Mouse (Mus musculus): ENCODE measurements around the gene Rgma. TPM values are rescaled to one million over a fixed set of nuclear protein-coding genes. Genes with fewer than 3 reads are reported as not detected.

Rgma gene
- polyA plus RNA-seq, 1 experiment from 2014 or later: 15.9 TPM

GRCm38 (mm10) chr7:73394013-73394409 is 18.7 kb downstream of the Rgma start:
- H3K36me3 ChIP-seq (replicated peaks; ENCODE audit: control insufficient read depth, insufficient read depth, low read depth, low read length): no peaks in the 10 kb centered on the region
- peak overlapping the region; percentile 53 for H3K4me2 ChIP-seq (ENCODE audit: low read depth, low read length)
- DNase-seq (ENCODE audit: low spot score) (no peak), ATAC-seq (replicated peaks; ENCODE audit: insufficient number of reproducible peaks, low FRiP score, low TSS enrichment, low read depth) (no peak)
- WGBS: 36% methylated on average over 4 of the region's 4 CpGs
- peak overlapping the region; percentile 45 for H3K9ac ChIP-seq (replicated peaks; ENCODE audit: low read length)
- H3K4me3 ChIP-seq (ENCODE audit: low read depth, low read length): peak overlapping the region; percentile 76
- no peaks in the 10 kb centered on the region for H3K27me3 ChIP-seq (ENCODE audit: control insufficient read depth, insufficient read depth, low read length)
- no peak overlapping the region for H3K27ac ChIP-seq (replicated peaks; ENCODE audit: low read depth, low read length)
- H3K9me3 ChIP-seq (replicated peaks; ENCODE audit: control insufficient read depth, low read length): no peaks in the 10 kb centered on the region
- H3K4me1 ChIP-seq (ENCODE audit: control insufficient read depth, insufficient read depth, low read length): peaks cover 17% of the 10 kb centered on the region

GRCm38 (mm10) chr7:73398319-73398718 is 23.0 kb downstream of the Rgma start:
- Histone ChIP-seq H3K4me1 (ENCODE audit: control insufficient read depth, insufficient read depth, low read length) (peaks cover 13% of the 10 kb centered on the region), H3K4me3 (ENCODE audit: low read depth, low read length) (0 out of 2 replicates have a peak overlapping the region, but pooled peaks have one; percentile 3), H3K9me3 (replicated peaks; ENCODE audit: control insufficient read depth, low read length) (no peaks in the 10 kb centered on the region), H3K36me3 (replicated peaks; ENCODE audit: control insufficient read depth, insufficient read depth, low read depth, low read length) (no peaks in the 10 kb centered on the region), H3K9ac (replicated peaks; ENCODE audit: low read length) (peak overlapping the region; percentile 7; the same call in 1 of the 2 replicates), H3K4me2 (ENCODE audit: low read depth, low read length) (peak overlapping the region; percentile 14), H3K27ac (replicated peaks; ENCODE audit: low read depth, low read length) (no peak overlapping the region), H3K27me3 (ENCODE audit: control insufficient read depth, insufficient read depth, low read length) (no peaks in the 10 kb centered on the region)
- WGBS: 7% methylated on average over 11 of the region's 11 CpGs
- DNase-seq (ENCODE audit: low spot score): peak; percentile 68
- ATAC-seq (replicated peaks; ENCODE audit: insufficient number of reproducible peaks, low FRiP score, low TSS enrichment, low read depth): no peak

- no peaks in the 10 kb centered on the region for H3K36me3 ChIP-seq (replicated peaks; ENCODE audit: control insufficient read depth, insufficient read depth, low read depth, low read length)
- H3K27ac ChIP-seq (replicated peaks; ENCODE audit: low read depth, low read length): no peak overlapping the region
Observed at GRCm38 (mm10) chr7:73398806-73399442, 23.6 kb downstream of the Rgma start.

GRCm38 (mm10) chr7:73399501-73400044 is 24.3 kb downstream of the Rgma start:
- Histone ChIP-seq H3K4me3 (ENCODE audit: low read depth, low read length) (peak overlapping the region; percentile 1; the same call in 1 of the 2 replicates), H3K36me3 (replicated peaks; ENCODE audit: control insufficient read depth, insufficient read depth, low read depth, low read length) (no peaks in the 10 kb centered on the region), H3K27ac (replicated peaks; ENCODE audit: low read depth, low read length) (no peak overlapping the region), H3K27me3 (ENCODE audit: control insufficient read depth, insufficient read depth, low read length) (no peaks in the 10 kb centered on the region), H3K9me3 (replicated peaks; ENCODE audit: control insufficient read depth, low read length) (no peaks in the 10 kb centered on the region), H3K9ac (replicated peaks; ENCODE audit: low read length) (no peak overlapping the region), H3K4me2 (ENCODE audit: low read depth, low read length) (peak overlapping the region; percentile 14), H3K4me1 (ENCODE audit: control insufficient read depth, insufficient read depth, low read length) (peaks cover 13% of the 10 kb centered on the region)
- WGBS: 3% methylated on average over 19 of the region's 19 CpGs
- peak; percentile 61 for ATAC-seq (replicated peaks; ENCODE audit: insufficient number of reproducible peaks, low FRiP score, low TSS enrichment, low read depth)
- peak; percentile 90 for DNase-seq (ENCODE audit: low spot score)

More at GRCm38 (mm10) chr7:73398806-73399442, 23.6 kb downstream of the Rgma start:
- Histone ChIP-seq H3K9me3 (replicated peaks; ENCODE audit: control insufficient read depth, low read length) (no peaks in the 10 kb centered on the region), H3K4me3 (ENCODE audit: low read depth, low read length) (0 out of 2 replicates have a peak overlapping the region, but pooled peaks have one; percentile 1), H3K9ac (replicated peaks; ENCODE audit: low read length) (peak overlapping the region; percentile 7; the same call in 1 of the 2 replicates), H3K4me2 (ENCODE audit: low read depth, low read length) (peak overlapping the region; percentile 14), H3K4me1 (ENCODE audit: control insufficient read depth, insufficient read depth, low read length) (peaks cover 13% of the 10 kb centered on the region), H3K27me3 (ENCODE audit: control insufficient read depth, insufficient read depth, low read length) (no peaks in the 10 kb centered on the region)
- DNase-seq (ENCODE audit: low spot score) (no peak), ATAC-seq (replicated peaks; ENCODE audit: insufficient number of reproducible peaks, low FRiP score, low TSS enrichment, low read depth) (no peak)
- WGBS: 13% methylated on average over 19 of the region's 19 CpGs

GRCm38 (mm10) chr7:73400051-73400916 is 25.0 kb downstream of the Rgma start:
- Histone ChIP-seq H3K4me2 (ENCODE audit: low read depth, low read length) (no peak overlapping the region; the same call in 1 of the 2 replicates), H3K4me1 (ENCODE audit: control insufficient read depth, insufficient read depth, low read length) (peaks cover 13% of the 10 kb centered on the region), H3K27me3 (ENCODE audit: control insufficient read depth, insufficient read depth, low read length) (no peaks in the 10 kb centered on the region), H3K36me3 (replicated peaks; ENCODE audit: control insufficient read depth, insufficient read depth, low read depth, low read length) (no peaks in the 10 kb centered on the region), H3K9me3 (replicated peaks; ENCODE audit: control insufficient read depth, low read length) (no peaks in the 10 kb centered on the region), H3K4me3 (ENCODE audit: low read depth, low read length) (no peak overlapping the region; the same call in 1 of the 2 replicates), H3K9ac (replicated peaks; ENCODE audit: low read length) (no peak overlapping the region), H3K27ac (replicated peaks; ENCODE audit: low read depth, low read length) (no peak overlapping the region)
- ATAC-seq (replicated peaks; ENCODE audit: insufficient number of reproducible peaks, low FRiP score, low TSS enrichment, low read depth) (peak; percentile 79), DNase-seq (ENCODE audit: low spot score) (peak; percentile 75)
- WGBS: 20% methylated on average over 20 of the region's 20 CpGs

- H3K9me3 ChIP-seq (replicated peaks; ENCODE audit: control insufficient read depth, low read length): no peaks in the 10 kb centered on the region
- peaks cover 5% of the 10 kb centered on the region for H3K36me3 ChIP-seq (replicated peaks; ENCODE audit: control insufficient read depth, insufficient read depth, low read depth, low read length)
- H3K27me3 ChIP-seq (ENCODE audit: control insufficient read depth, insufficient read depth, low read length): no peaks in the 10 kb centered on the region
- WGBS: 62% methylated on average over 2 of the region's 2 CpGs
- no peak for ATAC-seq (replicated peaks; ENCODE audit: insufficient number of reproducible peaks, low FRiP score, low TSS enrichment, low read depth)
- no peak overlapping the region for H3K4me3 ChIP-seq (ENCODE audit: low read depth, low read length)
- H3K27ac ChIP-seq (replicated peaks; ENCODE audit: low read depth, low read length): no peak overlapping the region
- H3K4me2 ChIP-seq (ENCODE audit: low read depth, low read length): no peak overlapping the region
- no peak overlapping the region for H3K9ac ChIP-seq (replicated peaks; ENCODE audit: low read length)
- no peak for DNase-seq (ENCODE audit: low spot score)
- H3K4me1 ChIP-seq (ENCODE audit: control insufficient read depth, insufficient read depth, low read length): peaks cover 13% of the 10 kb centered on the region
Observed at GRCm38 (mm10) chr7:73402106-73402505, 26.8 kb downstream of the Rgma start.

- no peak overlapping the region for H3K4me3 ChIP-seq (ENCODE audit: low read depth, low read length)
- no peak overlapping the region for H3K4me2 ChIP-seq (ENCODE audit: low read depth, low read length)
- no peak for ATAC-seq (replicated peaks; ENCODE audit: insufficient number of reproducible peaks, low FRiP score, low TSS enrichment, low read depth)
- no peak overlapping the region for H3K27ac ChIP-seq (replicated peaks; ENCODE audit: low read depth, low read length)
- peaks cover 5% of the 10 kb centered on the region for H3K36me3 ChIP-seq (replicated peaks; ENCODE audit: control insufficient read depth, insufficient read depth, low read depth, low read length)
- DNase-seq (ENCODE audit: low spot score): no peak
- peaks cover 13% of the 10 kb centered on the region for H3K4me1 ChIP-seq (ENCODE audit: control insufficient read depth, insufficient read depth, low read length)
- no peaks in the 10 kb centered on the region for H3K27me3 ChIP-seq (ENCODE audit: control insufficient read depth, insufficient read depth, low read length)
- H3K9me3 ChIP-seq (replicated peaks; ENCODE audit: control insufficient read depth, low read length): no peaks in the 10 kb centered on the region
- H3K9ac ChIP-seq (replicated peaks; ENCODE audit: low read length): no peak overlapping the region
- WGBS: 60% methylated on average over 1 of the region's 1 CpGs
Observed at GRCm38 (mm10) chr7:73402671-73403070, 27.4 kb downstream of the Rgma start.

Data from embryonic facial prominence, embryonic 11.5 days (tissue).